Mouse (Mus musculus) layer of hippocampus, adult 18-20 months (tissue): ENCODE results near the gene Gprin3. TPM values are rescaled to one million over a fixed set of nuclear protein-coding genes. Genes with fewer than 3 reads are reported as not detected.
"Not testable (repeated sequence)": the region's sequence is repeated elsewhere in the genome, so short reads cannot be mapped to it uniquely, and the experiment has no call there.

Experiments used
- DNase-seq, 2 experiments: peaks; one replicate each; pipeline ENCODE4 v3.0.0; 2022; ENCODE audit warnings: low spot score in 2 of 2
- total RNA-seq, 2 experiments: library from RNA; stranded (reverse); gene quantifications; 2 replicates each; pipeline ENCODE4 v1.2.3; 2021

The Gprin3 gene
- total RNA-seq, 2 experiments from 2014 or later = 8.3 to 9.3 TPM

DNA sequence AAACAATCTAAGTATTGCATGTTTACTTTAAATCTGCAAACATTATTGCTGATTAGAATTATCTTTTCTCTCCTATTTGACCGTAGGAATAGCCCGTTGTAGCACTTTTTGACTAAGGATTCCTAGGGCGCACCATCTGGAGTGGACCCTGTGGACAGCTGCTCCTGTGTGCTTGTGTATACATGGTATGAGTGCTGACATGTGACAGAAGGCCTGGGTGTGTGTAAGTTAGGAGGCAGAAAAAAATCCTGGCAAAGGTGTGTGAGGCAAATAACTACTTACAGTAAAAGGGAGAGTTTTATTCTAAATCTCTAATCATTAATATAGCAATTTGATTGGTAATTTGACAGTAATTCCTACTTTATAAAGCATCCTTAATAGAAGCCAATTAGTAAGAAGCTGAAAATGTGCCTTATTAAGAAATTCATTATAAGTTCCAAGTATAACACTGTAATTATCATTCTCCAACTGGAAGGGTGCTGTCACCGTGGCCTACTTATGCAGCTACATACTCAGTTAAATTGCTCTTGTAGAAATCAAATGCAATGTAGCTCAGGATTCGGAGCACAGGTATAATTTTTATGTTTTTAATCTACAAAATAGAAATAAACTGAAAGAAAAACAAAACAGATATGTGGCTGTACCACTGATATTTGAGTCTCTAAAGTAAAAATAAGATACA lies 74.8 kb downstream of the Gprin3 start:
- DNase-seq = no peak

DNA sequence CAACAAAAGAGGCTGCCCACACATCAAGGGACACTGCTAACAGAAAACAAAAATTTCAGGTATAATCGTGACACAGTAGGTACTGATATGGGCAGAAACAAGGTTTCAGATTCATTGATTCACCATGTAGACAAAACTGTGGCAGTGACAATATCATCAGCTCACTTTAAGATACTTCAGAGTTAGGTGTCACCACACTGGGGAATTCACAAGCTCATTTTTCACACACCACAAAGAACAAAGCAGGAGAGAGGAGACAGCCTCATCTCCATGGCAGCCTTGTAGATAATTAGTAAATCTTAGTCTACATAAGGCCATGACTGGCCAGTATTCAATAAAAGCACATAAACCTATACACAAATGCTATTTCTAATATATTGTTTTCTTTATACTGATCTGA lies 77.4 kb downstream of the Gprin3 start:
- DNase-seq = no peak

DNA sequence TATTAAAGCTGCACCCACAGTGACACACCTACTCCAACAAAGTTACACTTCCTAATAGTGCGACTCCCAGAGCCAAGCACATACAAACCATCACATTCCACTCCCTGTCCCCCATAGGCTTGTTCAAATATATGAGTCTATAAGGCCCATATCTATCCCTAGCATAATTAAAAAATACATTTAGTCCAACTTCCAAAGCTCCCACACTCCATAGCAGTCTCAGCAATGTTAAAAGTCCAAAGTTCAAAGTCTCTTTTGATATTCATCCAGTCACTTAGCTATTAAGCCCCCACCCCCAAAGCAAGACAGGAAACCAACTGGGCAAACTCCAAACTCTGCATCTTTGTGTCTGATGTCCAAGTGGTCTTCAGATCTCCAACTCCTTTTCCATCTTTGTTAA lies 84.9 kb downstream of the Gprin3 start:
- no peak for DNase-seq

DNA sequence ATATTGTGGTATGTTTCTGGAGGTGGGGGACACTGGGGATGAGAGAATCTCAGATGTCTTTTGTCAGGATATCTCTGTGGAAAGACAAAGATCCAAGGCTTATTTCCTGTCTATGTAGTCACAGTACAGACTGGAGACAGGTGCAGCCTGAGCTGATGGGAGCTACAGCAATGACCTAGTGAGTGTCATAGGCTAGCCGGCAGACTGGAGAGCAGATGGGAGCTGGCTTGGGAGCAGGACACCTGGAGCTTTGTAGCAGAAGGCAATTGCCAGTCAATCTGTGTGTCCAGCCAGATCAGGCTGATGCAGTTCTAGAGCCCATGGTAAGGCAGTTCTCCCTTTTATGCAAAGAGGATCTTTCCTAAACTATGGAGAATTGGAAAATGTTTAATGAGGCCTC lies 97.8 kb downstream of the Gprin3 start:
- no peak for DNase-seq

DNA sequence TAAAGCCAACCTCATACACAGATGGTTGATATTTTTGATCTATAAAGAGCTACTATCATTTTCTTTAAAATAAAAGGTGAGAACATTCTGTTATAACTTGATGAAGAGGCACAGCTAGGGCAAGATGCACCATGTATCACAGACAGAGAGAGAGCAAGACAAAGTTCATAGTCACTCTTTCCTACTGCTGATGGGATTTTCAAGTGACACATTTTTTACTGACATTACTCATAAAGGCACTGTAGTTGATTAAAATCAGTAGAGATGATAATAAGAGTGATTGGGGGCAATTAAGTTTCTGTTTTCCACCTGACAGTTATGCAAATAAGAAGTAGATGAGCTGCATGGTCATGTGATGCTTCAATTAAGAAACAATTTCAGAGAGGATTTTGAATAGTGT lies 110.2 kb downstream of the Gprin3 start:
- DNase-seq = no peak

DNA sequence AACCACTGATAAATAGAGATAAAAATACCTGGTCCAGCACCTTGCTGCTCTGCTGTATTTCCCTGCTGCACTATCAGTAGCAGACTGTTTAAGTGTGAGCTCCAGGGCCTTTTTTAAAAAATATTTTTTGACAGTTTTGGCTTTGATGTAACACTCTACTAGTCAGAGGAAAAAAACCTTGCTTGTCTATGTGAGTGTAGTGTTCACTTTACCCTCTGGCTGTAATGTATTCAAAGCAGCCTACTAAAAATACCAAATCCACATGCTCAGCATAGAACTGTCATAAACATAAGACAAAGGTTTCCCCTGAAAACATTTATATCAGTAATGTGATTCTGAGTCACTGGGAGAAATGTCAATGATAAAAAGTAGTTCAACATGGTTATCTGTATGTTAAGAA lies 111.0 kb downstream of the Gprin3 start:
- DNase-seq = no peak

DNA sequence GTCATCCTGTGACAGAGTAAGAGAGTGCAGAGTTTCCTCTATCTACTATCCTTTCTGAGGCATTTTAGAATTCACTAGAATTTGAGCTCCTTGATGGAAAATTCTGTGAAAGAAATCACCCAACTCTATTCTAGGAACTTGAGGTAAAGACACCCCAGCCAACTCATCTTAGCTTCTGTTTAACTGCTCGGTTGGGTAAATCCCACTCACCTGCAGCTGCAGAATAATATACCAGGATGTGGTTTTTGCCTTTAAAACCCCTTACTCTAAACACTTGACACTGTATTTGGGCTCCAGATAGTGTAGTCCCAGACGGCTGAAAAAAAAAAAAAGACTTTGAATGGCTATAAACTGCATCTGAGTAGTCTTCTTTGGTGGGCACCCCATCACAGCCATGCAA lies 112.9 kb downstream of the Gprin3 start:
- no peak for DNase-seq

DNA sequence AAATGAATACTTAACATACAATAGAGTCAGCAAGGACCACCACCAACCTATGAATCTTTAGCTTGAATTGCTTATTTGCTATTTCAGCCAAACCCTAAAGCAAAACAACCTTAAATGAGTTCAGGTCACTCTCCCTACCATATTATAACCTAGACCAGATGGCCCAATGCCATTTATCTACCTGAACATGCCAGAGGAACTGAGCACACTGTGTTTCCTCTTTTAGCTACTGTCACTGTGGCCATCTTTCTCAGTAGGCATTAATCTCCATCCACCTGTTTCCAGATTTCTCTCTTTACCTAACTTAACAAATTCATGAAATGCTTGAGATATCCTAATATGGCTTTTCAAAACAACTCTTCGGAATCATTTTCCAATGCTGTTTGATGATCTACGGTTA lies 114.9 kb downstream of the Gprin3 start:
- no peak for DNase-seq

DNA sequence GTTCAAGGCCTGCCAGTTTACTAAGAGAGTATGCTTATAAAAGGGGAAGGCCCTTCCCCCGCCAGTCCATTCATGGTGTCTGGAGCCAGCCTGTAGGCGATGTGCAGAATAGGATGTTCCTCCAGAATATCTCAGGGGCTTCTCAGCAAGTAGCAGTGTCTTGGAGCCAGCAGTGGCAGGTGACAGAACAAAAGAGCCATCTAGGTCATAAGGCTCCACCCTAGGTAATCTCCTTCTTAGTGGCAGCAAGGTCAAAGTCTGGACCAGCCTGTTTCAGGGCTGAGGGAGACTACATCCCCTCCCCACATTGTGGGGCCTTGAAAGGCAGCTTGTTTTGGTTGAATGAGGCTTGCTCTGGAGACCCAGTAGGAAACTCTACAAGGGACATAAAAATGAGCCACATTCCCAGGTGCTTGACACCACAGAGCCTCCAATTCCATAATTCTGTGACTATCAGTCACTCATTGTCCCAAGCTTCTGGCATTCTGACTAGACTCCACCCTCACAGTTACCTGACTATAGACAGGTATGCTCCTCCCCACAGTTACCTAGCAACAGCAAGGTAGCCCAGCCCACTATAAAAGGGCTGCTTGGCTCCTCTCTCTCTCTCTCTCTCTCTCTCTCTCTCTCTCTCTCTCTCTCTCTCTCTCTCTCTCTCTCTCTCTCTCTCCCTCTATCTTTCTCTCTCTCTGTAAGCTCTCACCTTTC lies 121.7 kb downstream of the Gprin3 start:
- not testable (repeated sequence) for DNase-seq

DNA sequence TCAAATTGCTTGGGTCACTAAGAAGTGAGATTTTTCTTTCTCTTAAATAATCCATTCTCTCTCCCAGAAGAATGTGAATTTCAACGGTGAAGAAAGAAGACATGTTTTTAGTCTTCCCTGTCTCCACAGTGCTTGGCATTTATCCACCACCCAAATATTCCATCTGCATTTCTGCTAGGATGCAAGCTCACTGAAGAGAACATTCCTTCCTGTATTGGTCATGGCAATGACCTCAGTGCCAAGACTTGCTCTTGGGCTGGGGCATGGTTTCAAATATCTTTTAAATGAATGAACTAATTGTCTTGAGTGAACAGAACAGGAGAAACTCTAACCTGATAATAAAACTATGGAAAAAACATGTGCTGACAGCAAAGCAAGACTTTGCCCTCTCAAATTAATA lies 123.1 kb downstream of the Gprin3 start:
- DNase-seq = no peak

Other genes with a start within 250 kb of the Gprin3 start
- 10 to 100 TPM; 16.3 TPM for gene Tigd2, start 217.4 kb downstream of the Gprin3 start, total RNA-seq